Mouse (Mus musculus) CD4-positive, CD25-positive, alpha-beta regulatory T cell, adult 2 months (primary cell): ENCODE results near the gene Ftl1.
"Not testable (repeated sequence)": the region's sequence is repeated elsewhere in the genome, so short reads cannot be mapped to it uniquely, and the experiment has no call there.

Source experiments
- DNase-seq: peaks from one replicate; pipeline ENCODE4 v3.0.0-alpha.2; 2012; ENCODE audit warnings: low read depth, low spot score

Gene Ftl1

GRCm38 (mm10) chr7:45476453-45476852 lies 16.8 kb upstream of the Ftl1 start:
- no peak for DNase-seq

GRCm38 (mm10) chr7:45475291-45475969 lies 15.7 kb upstream of the Ftl1 start:
- no peak for DNase-seq

GRCm38 (mm10) chr7:45470869-45471268 lies 11.2 kb upstream of the Ftl1 start:
- peak; percentile 88 for DNase-seq

- DNase-seq, result peak; percentile 35
These were observed 7.5 kb upstream of the Ftl1 start for GRCm38 (mm10) chr7:45467090-45467670.

- peak; percentile 98 for DNase-seq
These were observed 6.8 kb upstream of the Ftl1 start, which contains the start of gene Bax for GRCm38 (mm10) chr7:45466283-45467089. TSS of gene Bax (minus strand) at chr7:45466898.

- no peak for DNase-seq
These were observed 5.9 kb upstream of the Ftl1 start for GRCm38 (mm10) chr7:45465549-45465948.

GRCm38 (mm10) chr7:45465112-45465511 lies 5.4 kb upstream of the Ftl1 start:
- no peak for DNase-seq

- no peak for DNase-seq
These were observed 4.5 kb upstream of the Ftl1 start for GRCm38 (mm10) chr7:45463987-45464778.

GRCm38 (mm10) chr7:45462868-45463267 lies 3.2 kb upstream of the Ftl1 start:
- DNase-seq, result not testable (repeated sequence)

GRCm38 (mm10) chr7:45462325-45462724 lies 2.6 kb upstream of the Ftl1 start:
- DNase-seq, result no peak

- no peak for DNase-seq
These were observed 2.1 kb upstream of the Ftl1 start for GRCm38 (mm10) chr7:45461781-45462180.

- no peak for DNase-seq
These were observed 1.6 kb upstream of the Ftl1 start for GRCm38 (mm10) chr7:45461326-45461725.

- no peak for DNase-seq
These were observed 1.2 kb upstream of the Ftl1 start for GRCm38 (mm10) chr7:45460860-45461314.

- DNase-seq, result peak; percentile 42
These were observed 693 bp upstream of the Ftl1 start for GRCm38 (mm10) chr7:45460377-45460776.

GRCm38 (mm10) chr7:45458748-45459563 lies 728 bp downstream of the Ftl1 start:
- peak; percentile 89 for DNase-seq

GRCm38 (mm10) chr7:45457204-45458060 lies 2.3 kb downstream of the Ftl1 start:
- DNase-seq, result peak; percentile 34

GRCm38 (mm10) chr7:45456721-45457203 lies 2.9 kb downstream of the Ftl1 start:
- DNase-seq, result no peak

GRCm38 (mm10) chr7:45455932-45456696 lies 3.6 kb downstream of the Ftl1 start:
- no peak for DNase-seq

GRCm38 (mm10) chr7:45454971-45455370 lies 4.7 kb downstream of the Ftl1 start:
- no peak for DNase-seq
